In genomic region chr4:34907026-34907425, GRCm38 (mm10) we compare ENCODE assay signal across 17 mouse cellular contexts. TPM values are rescaled to one million over a fixed set of nuclear protein-coding genes. Genes with fewer than 3 reads are reported as not detected.
DNase-seq lines count a peak whose midpoint lies in the region; ATAC-seq and TF ChIP-seq lines count a peak whose summit lies in the region.
"Had no signal": no experiment of that assay in that cellular context is flagged by ENCODE, and none has a peak within 500 bp of the region (broad histone marks: within the 10 kb centered on the region; RNA-seq: fewer than 3 reads in every experiment).

No protein-coding gene starts in this region.

- TF ChIP-seq CTCF in lung, embryonic 14.5 days (IDR thresholded peaks at IDR 0.05; ENCODE audit: low read depth), result no peak

- H3K4me3 ChIP-seq in heart, embryonic 11.5 days (ENCODE audit: low read depth, low read length), result no peak overlapping the region
- H3K4me3 ChIP-seq in lung, embryonic 14.5 days (ENCODE audit: low read depth, low read length), result no peak overlapping the region
- H3K4me3 ChIP-seq in ES-E14 (ENCODE audit: insufficient read depth in 1 of 2, low read depth in 1 of 2, low read length in 2 of 2, poor library complexity in 1 of 2, severe bottlenecking in 1 of 2), result peak overlapping the region in 1 of 2 experiments; percentile 24; a peak in 2 of 4 replicates
- H3K4me3 ChIP-seq: hindbrain, embryonic 12.5 days had no signal

- no peaks in the 10 kb centered on the region for H3K9me3 ChIP-seq in heart, embryonic 11.5 days (replicated peaks; ENCODE audit: control insufficient read depth, low read length)
- H3K9me3 ChIP-seq in lung, embryonic 14.5 days (ENCODE audit: low read depth, low read length), result no peaks in the 10 kb centered on the region
- H3K9me3 ChIP-seq in ES-E14 (ENCODE audit: control insufficient read depth, insufficient read depth, low read depth, low read length), result no peaks in the 10 kb centered on the region
- H3K9me3 ChIP-seq: hindbrain, embryonic 12.5 days had no signal

- no peaks in the 10 kb centered on the region for H3K4me1 ChIP-seq in heart, embryonic 11.5 days (ENCODE audit: control insufficient read depth, insufficient read depth, low read length)
- H3K4me1 ChIP-seq in lung, embryonic 14.5 days (ENCODE audit: insufficient read depth), result no peaks in the 10 kb centered on the region
- peaks cover 8 to 17% of the 10 kb centered on the region in 2 experiments; a peak in 3 of 4 replicates for H3K4me1 ChIP-seq in ES-E14 (ENCODE audit: control insufficient read depth in 2 of 2, insufficient read depth in 2 of 2, low read length in 2 of 2, poor library complexity in 1 of 2)
- H3K4me1 ChIP-seq: hindbrain, embryonic 12.5 days had no signal

- no peak overlapping the region for H3K27ac ChIP-seq in heart, embryonic 11.5 days (ENCODE audit: low read depth, low read length)
- H3K27ac ChIP-seq in lung, embryonic 14.5 days (ENCODE audit: low read depth), result no peak overlapping the region
- no peak overlapping the region; the same call in 1 of the 2 replicates for H3K27ac ChIP-seq in ES-E14 (ENCODE audit: insufficient read depth, low read depth, low read length, poor library complexity, severe bottlenecking)
- H3K27ac ChIP-seq: hindbrain, embryonic 12.5 days had no signal

- H3K27me3 ChIP-seq in heart, embryonic 11.5 days (ENCODE audit: control insufficient read depth, insufficient read depth, low read length), result no peaks in the 10 kb centered on the region
- no peaks in the 10 kb centered on the region for H3K27me3 ChIP-seq in lung, embryonic 14.5 days (ENCODE audit: insufficient read depth, low read length)
- H3K27me3 ChIP-seq: hindbrain, embryonic 12.5 days had no signal

- DNase-seq in heart, postnatal 14 days, result no peak
- peak; percentile 48 for DNase-seq in lung, embryonic 14.5 days
- DNase-seq in lung, adult 18-20 months, result no peak
- no peak for DNase-seq in ES-E14 (ENCODE audit: low read depth, low spot score)
- DNase-seq in heart, postnatal 10 days, result peak; percentile 11 to 20
- DNase-seq in urinary bladder, postnatal 4 days (ENCODE audit: low spot score in 2 of 2), result no peak
- DNase-seq: adrenal gland, postnatal 25 days; cerebellum, adult 11-12 months had no signal

- ATAC-seq in heart, embryonic 11.5 days (replicated peaks; ENCODE audit: insufficient number of reproducible peaks, low FRiP score, low TSS enrichment), result no peak
- peak; percentile 64; the same call in 1 of the 2 replicates for ATAC-seq in lung, embryonic 14.5 days (ENCODE audit: insufficient read depth)
- no peak for ATAC-seq in monocyte, adult 5-6 weeks (replicated peaks; ENCODE audit: insufficient number of reproducible peaks, low FRiP score, low TSS enrichment, poor library complexity, severe bottlenecking)
- ATAC-seq: midbrain, embryonic 16.5 days had no signal

- H3K36me3 ChIP-seq in heart, embryonic 11.5 days (ENCODE audit: control insufficient read depth, insufficient read depth, low read length), result no peaks in the 10 kb centered on the region
- no peaks in the 10 kb centered on the region for H3K36me3 ChIP-seq in lung, embryonic 14.5 days (ENCODE audit: insufficient read depth)
- H3K36me3 ChIP-seq in ES-E14 (ENCODE audit: control insufficient read depth, insufficient read depth, low read length, poor library complexity, severe bottlenecking), result no peaks in the 10 kb centered on the region
- H3K36me3 ChIP-seq: hindbrain, embryonic 12.5 days had no signal

- 33% methylated on average over 14 of the region's 14 CpGs for WGBS in heart, embryonic 11.5 days (ENCODE audit: insufficient replicate concordance)
- WGBS in lung, embryonic 14.5 days, result 38% methylated on average over 14 of the region's 14 CpGs

- H3K9ac ChIP-seq in heart, embryonic 11.5 days (ENCODE audit: low read depth, low read length), result no peak overlapping the region
- no peak overlapping the region for H3K9ac ChIP-seq in lung, embryonic 14.5 days
- H3K9ac ChIP-seq in ES-E14 (ENCODE audit: insufficient read depth, low read depth, low read length, poor library complexity, severe bottlenecking), result 0 out of 2 replicates have a peak overlapping the region, but pooled peaks have one; percentile 2
- H3K9ac ChIP-seq: hindbrain, embryonic 12.5 days had no signal

- in situ Hi-C loops in ES-E14 (cut with MboI; ENCODE audit: low sequenced_read_pairs in 2 of 2, unreplicated experiment in 2 of 2), result no loop called here

- peak overlapping the region; percentile 22 for H3K4me2 ChIP-seq in heart, embryonic 11.5 days
- peak overlapping the region; percentile 37 for H3K4me2 ChIP-seq in lung, embryonic 14.5 days
- H3K4me2 ChIP-seq: hindbrain, embryonic 12.5 days had no signal

- intact Hi-C loops in heart, postnatal 14 days (cut with DNase I), result no loop called here
- intact Hi-C loops in heart, postnatal 10 days (cut with DNase I), result no loop called here

TF ChIP-seq in ES-E14, 5 proteins besides CTCF, POLR2A, EP300 and RAD21:
- TF ChIP-seq ZNF384 (IDR thresholded peaks at IDR 0.05; ENCODE audit: low read depth, low read length) (no peak), ZC3H11A (IDR thresholded peaks at IDR 0.05; ENCODE audit: borderline replicate concordance, low read depth, low read length) (no peak), MAFK (IDR thresholded peaks at IDR 0.05; ENCODE audit: insufficient read depth, low read depth, low read length) (no peak), CHD2 (IDR thresholded peaks at IDR 0.05; ENCODE audit: low read depth, low read length) (no peak), HCFC1 (IDR thresholded peaks at IDR 0.05; ENCODE audit: borderline replicate concordance, insufficient read depth, low read length) (no peak)

RNA-seq across cellular contexts. Expression of gene Cga, which starts 13.4 kb away (rescaled TPM):
- not detected in 2 replicates for polyA plus RNA-seq in heart, embryonic 11.5 days (2014; fragmentation: Nextera tagmentation; extraction: Ambion mirVana)
- not detected for total RNA-seq in heart, postnatal 14 days (2021)
- polyA plus RNA-seq in lung, embryonic 14.5 days (2014; fragmentation: Nextera tagmentation; extraction: Ambion mirVana), result not detected in 2 replicates
- total RNA-seq in ES-E14 (2012; rRNA removed), result 0.89 TPM in 1 of 2 replicates, not detected in the other
- total RNA-seq in heart, postnatal 10 days (2021), result not detected
- 1.9 TPM in 1 of 3 replicates, not detected in the others for total RNA-seq in monocyte, adult 5-6 weeks (2017)
- total RNA-seq: adrenal gland, postnatal 25 days; left cerebral cortex, postnatal 10 days had no signal
- polyA plus RNA-seq: C2C12; frontal cortex, adult 2 months; liver, embryonic 16.5 days; small intestine, adult 2 months had no signal

RNA-seq across cellular contexts. Expression of gene Zfp292, which starts 24.3 kb away (rescaled TPM):
- 19.5 and 22.0 TPM in 2 replicates for polyA plus RNA-seq in heart, embryonic 11.5 days (2014; fragmentation: Nextera tagmentation; extraction: Ambion mirVana)
- 10 to 100 TPM; 17.3 to 17.5 TPM for total RNA-seq in heart, postnatal 14 days (2021)
- 24.5 and 24.7 TPM in 2 replicates for polyA plus RNA-seq in lung, embryonic 14.5 days (2014; fragmentation: Nextera tagmentation; extraction: Ambion mirVana)
- 25.3 and 31.8 TPM in 2 replicates for total RNA-seq in ES-E14 (2012; rRNA removed)
- 10 to 100 TPM; 21.4 to 22.4 TPM for total RNA-seq in heart, postnatal 10 days (2021)
- total RNA-seq in monocyte, adult 5-6 weeks (2017), result 37.5 to 73.6 TPM (median 44.9 TPM) in 3 replicates

Comparison
In these comparisons a context has a peak if more than half of its experiments do, and no peak if none do; other contexts are left out.
1. DNase-seq: peak in lung, embryonic 14.5 days (single experiment) and heart, postnatal 10 days (2 of 2); none in heart, postnatal 14 days (0 of 2), lung, adult 18-20 months (0 of 2), ES-E14 (single experiment) and urinary bladder, postnatal 4 days (0 of 2).